Mouse (Mus musculus): ENCODE measurements at regions not wholly inside any gene's neighbourhood (a gene's known extent, or its start where the extent isn't known, plus 50 kb on each side); places are given as distances from the start of the nearest gene placed in this dataset.

GRCm38 (mm10) chr3:52466984-52467565, 198.9 kb downstream of the Foxo1 start:
- H3K27ac ChIP-seq (ENCODE audit: insufficient read depth, low read depth, low read length): no peak overlapping the region
- no peak for DNase-seq
- H3K36me3 ChIP-seq (ENCODE audit: control insufficient read depth, insufficient read depth, low read length): no peaks in the 10 kb centered on the region
- no peaks in the 10 kb centered on the region for H3K4me1 ChIP-seq (ENCODE audit: control insufficient read depth, insufficient read depth, low read length)
- H3K27me3 ChIP-seq (replicated peaks; ENCODE audit: control insufficient read depth, insufficient read depth, low read length): no peaks in the 10 kb centered on the region
- no peak overlapping the region for H3K4me3 ChIP-seq (ENCODE audit: insufficient read depth, low read depth, low read length)
- WGBS: 66% methylated on average over 11 of the region's 11 CpGs
- no peak for TF ChIP-seq POLR2A (IDR thresholded peaks at IDR 0.05; ENCODE audit: low read depth, low read length)
- TF ChIP-seq CTCF (conservative IDR thresholded peaks at IDR 0.05; ENCODE audit: insufficient read depth, insufficient read length, low read depth, low read length): no peak

- no peak for TF ChIP-seq CTCF (conservative IDR thresholded peaks at IDR 0.05; ENCODE audit: insufficient read depth, insufficient read length, low read depth, low read length)
- TF ChIP-seq POLR2A (IDR thresholded peaks at IDR 0.05; ENCODE audit: low read depth, low read length): no peak
- DNase-seq: no peak
- 74% methylated on average over 3 of the region's 3 CpGs for WGBS
- no peaks in the 10 kb centered on the region for H3K4me1 ChIP-seq (ENCODE audit: control insufficient read depth, insufficient read depth, low read length)
- no peaks in the 10 kb centered on the region for H3K27me3 ChIP-seq (replicated peaks; ENCODE audit: control insufficient read depth, insufficient read depth, low read length)
- no peak overlapping the region for H3K27ac ChIP-seq (ENCODE audit: insufficient read depth, low read depth, low read length)
- H3K4me3 ChIP-seq (ENCODE audit: insufficient read depth, low read depth, low read length): no peak overlapping the region
- H3K36me3 ChIP-seq (ENCODE audit: control insufficient read depth, insufficient read depth, low read length): no peaks in the 10 kb centered on the region
Observed at GRCm38 (mm10) chr3:52466571-52466970, 198.4 kb downstream of the Foxo1 start.

GRCm38 (mm10) chr3:52463911-52464310, 195.8 kb downstream of the Foxo1 start:
- Histone ChIP-seq H3K27ac (ENCODE audit: insufficient read depth, low read depth, low read length) (no peak overlapping the region), H3K36me3 (ENCODE audit: control insufficient read depth, insufficient read depth, low read length) (no peaks in the 10 kb centered on the region), H3K27me3 (replicated peaks; ENCODE audit: control insufficient read depth, insufficient read depth, low read length) (no peaks in the 10 kb centered on the region), H3K4me1 (ENCODE audit: control insufficient read depth, insufficient read depth, low read length) (no peaks in the 10 kb centered on the region), H3K4me3 (ENCODE audit: insufficient read depth, low read depth, low read length) (no peak overlapping the region)
- WGBS: 33% methylated on average over 7 of the region's 7 CpGs
- TF ChIP-seq CTCF (conservative IDR thresholded peaks at IDR 0.05; ENCODE audit: insufficient read depth, insufficient read length, low read depth, low read length): no peak
- DNase-seq: peak; percentile 79

- Histone ChIP-seq H3K27me3 (replicated peaks; ENCODE audit: control insufficient read depth, insufficient read depth, low read length) (no peaks in the 10 kb centered on the region), H3K4me3 (ENCODE audit: insufficient read depth, low read depth, low read length) (no peak overlapping the region), H3K27ac (ENCODE audit: insufficient read depth, low read depth, low read length) (no peak overlapping the region), H3K36me3 (ENCODE audit: control insufficient read depth, insufficient read depth, low read length) (no peaks in the 10 kb centered on the region), H3K4me1 (ENCODE audit: control insufficient read depth, insufficient read depth, low read length) (0 out of 2 replicates have a peak, but pooled peaks cover 4% of the 10 kb centered on the region)
- 95% methylated on average over 5 of the region's 5 CpGs for WGBS
- TF ChIP-seq CTCF (conservative IDR thresholded peaks at IDR 0.05; ENCODE audit: insufficient read depth, insufficient read length, low read depth, low read length) (no peak), POLR2A (IDR thresholded peaks at IDR 0.05; ENCODE audit: low read depth, low read length) (no peak)
- no peak for DNase-seq
Observed at GRCm38 (mm10) chr3:52454955-52455354, 186.8 kb downstream of the Foxo1 start.

GRCm38 (mm10) chr3:52453041-52453440, 184.9 kb downstream of the Foxo1 start:
- 74% methylated on average over 3 of the region's 3 CpGs for WGBS
- TF ChIP-seq POLR2A (IDR thresholded peaks at IDR 0.05; ENCODE audit: low read depth, low read length) (no peak), CTCF (conservative IDR thresholded peaks at IDR 0.05; ENCODE audit: insufficient read depth, insufficient read length, low read depth, low read length) (no peak)
- H3K4me1 ChIP-seq (ENCODE audit: control insufficient read depth, insufficient read depth, low read length): 0 out of 2 replicates have a peak, but pooled peaks cover 4% of the 10 kb centered on the region
- H3K4me3 ChIP-seq (ENCODE audit: insufficient read depth, low read depth, low read length): no peak overlapping the region
- no peak overlapping the region; the same call in 1 of the 2 replicates for H3K27ac ChIP-seq (ENCODE audit: insufficient read depth, low read depth, low read length)
- no peaks in the 10 kb centered on the region for H3K36me3 ChIP-seq (ENCODE audit: control insufficient read depth, insufficient read depth, low read length)
- peak; percentile 33 for DNase-seq
- H3K27me3 ChIP-seq (replicated peaks; ENCODE audit: control insufficient read depth, insufficient read depth, low read length): no peaks in the 10 kb centered on the region

GRCm38 (mm10) chr3:52452345-52452744, 184.2 kb downstream of the Foxo1 start:
- Histone ChIP-seq H3K27me3 (replicated peaks; ENCODE audit: control insufficient read depth, insufficient read depth, low read length) (no peaks in the 10 kb centered on the region), H3K36me3 (ENCODE audit: control insufficient read depth, insufficient read depth, low read length) (no peaks in the 10 kb centered on the region), H3K4me3 (ENCODE audit: insufficient read depth, low read depth, low read length) (no peak overlapping the region), H3K4me1 (ENCODE audit: control insufficient read depth, insufficient read depth, low read length) (0 out of 2 replicates have a peak, but pooled peaks cover 4% of the 10 kb centered on the region), H3K27ac (ENCODE audit: insufficient read depth, low read depth, low read length) (no peak overlapping the region)
- 38% methylated on average over 5 of the region's 5 CpGs for WGBS
- no peak for TF ChIP-seq CTCF (conservative IDR thresholded peaks at IDR 0.05; ENCODE audit: insufficient read depth, insufficient read length, low read depth, low read length)
- no peak for TF ChIP-seq POLR2A (IDR thresholded peaks at IDR 0.05; ENCODE audit: low read depth, low read length)
- DNase-seq: peak; percentile 89

- Histone ChIP-seq H3K4me3 (ENCODE audit: insufficient read depth, low read depth, low read length) (no peak overlapping the region), H3K27ac (ENCODE audit: insufficient read depth, low read depth, low read length) (no peak overlapping the region), H3K27me3 (replicated peaks; ENCODE audit: control insufficient read depth, insufficient read depth, low read length) (no peaks in the 10 kb centered on the region), H3K36me3 (ENCODE audit: control insufficient read depth, insufficient read depth, low read length) (no peaks in the 10 kb centered on the region), H3K4me1 (ENCODE audit: control insufficient read depth, insufficient read depth, low read length) (peaks cover 4% of the 10 kb centered on the region; the same call in 1 of the 2 replicates)
- TF ChIP-seq CTCF (conservative IDR thresholded peaks at IDR 0.05; ENCODE audit: insufficient read depth, insufficient read length, low read depth, low read length) (no peak), POLR2A (IDR thresholded peaks at IDR 0.05; ENCODE audit: low read depth, low read length) (no peak)
- DNase-seq: no peak
- 67% methylated on average over 1 of the region's 1 CpGs for WGBS
Observed at GRCm38 (mm10) chr3:52446991-52447390, 178.9 kb downstream of the Foxo1 start.

Data from kidney, adult 2 months (tissue).